Mouse (Mus musculus) forebrain, embryonic 14.5 days (tissue): Measurements from ENCODE around the gene Efna1. TPM values are rescaled to one million over a fixed set of nuclear protein-coding genes. Genes with fewer than 3 reads are reported as not detected.

Source experiments
- ATAC-seq: fragments of 200-750 bp; cut with Nextera tagmentation; 2 replicates; pipeline ENCODE4 v1.8.0; 2017; ENCODE audit warnings: mild to moderate bottlenecking, moderate library complexity
- DNase-seq: peaks from one replicate; pipeline ENCODE4 v3.0.0-alpha.2; 2015; ENCODE audit warnings: low spot score
- H3K27ac ChIP-seq: fragments of 300-500 bp; sonication (generic); 2 replicates; pipeline ENCODE4 v1.5.1; 2014; ENCODE audit warnings: low read depth, mild to moderate bottlenecking, control low read depth, low read length, moderate library complexity
- H3K27me3 ChIP-seq: fragments of 300-500 bp; sonication (generic); replicated peaks from 2 replicates; pipeline ENCODE4 v1.6.1; 2014; ENCODE audit warnings: low read length, control low read depth, mixed read lengths; ENCODE audit not compliant: control insufficient read depth, insufficient read depth
- H3K36me3 ChIP-seq: fragments of 300-500 bp; sonication (generic); 2 replicates; pipeline ENCODE4 v1.6.1; 2014; ENCODE audit warnings: low read length, control low read depth; ENCODE audit not compliant: control insufficient read depth, insufficient read depth
- H3K4me1 ChIP-seq: fragments of 300-500 bp; sonication (generic); 2 replicates; pipeline ENCODE4 v1.6.1; 2014; ENCODE audit warnings: antibody characterized with exemption, low read length, control low read depth; ENCODE audit not compliant: control insufficient read depth, insufficient read depth
- H3K4me2 ChIP-seq: fragments of 300-500 bp; sonication (generic); 2 replicates; pipeline ENCODE4 v1.6.1; 2014; ENCODE audit warnings: mild to moderate bottlenecking, control low read depth, low read length
- H3K4me3 ChIP-seq: fragments of 300-500 bp; sonication (generic); 2 replicates; pipeline ENCODE4 v1.5.1; 2014; ENCODE audit warnings: low read depth, low read length, control low read depth
- H3K9ac ChIP-seq: fragments of 300-500 bp; sonication (generic); 2 replicates; pipeline ENCODE4 v1.6.1; 2014; ENCODE audit warnings: mild to moderate bottlenecking, low read length, control low read depth, moderate library complexity
- H3K9me3 ChIP-seq: fragments of 300-500 bp; sonication (generic); replicated peaks from 2 replicates; pipeline ENCODE4 v1.6.1; 2016; ENCODE audit warnings: low read length, control low read depth, mixed read lengths; ENCODE audit not compliant: control insufficient read depth
- WGBS: fragments of 180-500 bp; shearing (Covaris S2); extraction: QIAGEN DNeasy Blood & Tissue Kit; methylation state at CpG from one replicate; pipeline ENCODE4 v1.1.7; 2014; 5-methylcytosine and 5-hydroxymethylcytosine counted together
- polyA plus RNA-seq: library from polyadenylated mRNA; unstranded; fragments of >200 nt; fragmentation: Nextera tagmentation; extraction: Ambion mirVana; gene quantifications from 2 replicates; pipeline ENCODE4 v1.2.1, GENCODE M21; 2014

Efna1 gene
- polyA plus RNA-seq, 1 experiment from 2014 or later = 10.5 TPM

DNA sequence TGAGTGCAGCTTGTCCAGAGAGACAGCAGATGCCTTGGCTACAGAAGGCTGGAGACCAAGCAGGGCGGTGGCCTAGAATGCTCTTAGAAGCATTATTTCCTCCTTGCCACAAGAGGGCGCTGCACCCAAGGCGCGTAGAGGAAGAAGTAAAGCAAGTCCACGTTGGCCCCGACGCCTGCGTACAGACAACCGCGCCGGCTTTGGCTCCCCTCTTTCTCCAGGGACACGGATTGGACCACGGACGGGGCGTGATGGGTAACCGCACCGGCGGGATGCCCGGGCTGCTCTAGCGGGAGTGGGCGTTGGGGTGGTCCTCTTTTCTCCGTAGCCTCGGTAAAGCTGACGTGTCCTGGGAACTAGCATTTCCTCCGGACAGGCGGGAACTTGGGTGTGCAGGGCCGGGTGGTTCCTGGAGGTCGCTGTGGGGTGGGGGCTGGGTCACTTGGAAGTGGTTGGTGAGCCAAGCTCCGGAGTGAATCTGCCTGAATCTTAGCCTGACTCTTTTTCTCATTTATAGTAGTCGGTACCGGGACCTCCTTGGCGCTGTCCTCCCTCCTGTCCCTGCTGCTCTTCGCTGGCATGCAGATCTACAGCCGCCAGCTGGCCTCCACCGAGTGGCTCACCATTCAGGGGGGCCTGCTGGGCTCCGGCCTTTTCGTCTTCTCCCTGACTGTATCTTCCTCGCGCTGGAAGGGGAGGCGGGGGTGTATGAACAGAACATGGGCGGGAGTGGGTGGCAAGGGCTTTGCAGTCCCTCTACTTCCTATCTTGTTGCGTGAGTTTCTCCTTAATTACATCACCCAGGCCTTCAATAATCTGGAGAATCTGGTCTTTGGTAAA lies 34.5 kb downstream of the Efna1 start, which contains the start of gene Trim46:
Trim46 (minus strand) TSS at position 49 of the 840 bp plus-strand sequence.
- peaks cover 19% of the 10 kb centered on the region for H3K36me3 ChIP-seq
- peak; percentile 96 for DNase-seq
- H3K27me3 ChIP-seq = no peaks in the 10 kb centered on the region
- peak within 1 kb of the TSS; percentile 95 for H3K27ac ChIP-seq
- WGBS = under 1% methylated on average over 42 of the region's 42 CpGs
- H3K4me1 ChIP-seq = peaks cover 12% of the 10 kb centered on the region
- H3K9me3 ChIP-seq = no peaks in the 10 kb centered on the region
- peak within 1 kb of the TSS; percentile 95 for H3K4me2 ChIP-seq
- H3K4me3 ChIP-seq = peak within 1 kb of the TSS; percentile 70
- peak within 1 kb of the TSS; percentile 78 for H3K9ac ChIP-seq
- ATAC-seq = peak; percentile 77

GRCm38 (mm10) chr3:89245688-89246171 lies 35.2 kb downstream of the Efna1 start, which contains the start of gene Krtcap2:
Krtcap2 (plus strand) TSS chr3:89245966.
- peaks cover 12% of the 10 kb centered on the region for H3K4me1 ChIP-seq
- peak; percentile 91 for DNase-seq

DNA sequence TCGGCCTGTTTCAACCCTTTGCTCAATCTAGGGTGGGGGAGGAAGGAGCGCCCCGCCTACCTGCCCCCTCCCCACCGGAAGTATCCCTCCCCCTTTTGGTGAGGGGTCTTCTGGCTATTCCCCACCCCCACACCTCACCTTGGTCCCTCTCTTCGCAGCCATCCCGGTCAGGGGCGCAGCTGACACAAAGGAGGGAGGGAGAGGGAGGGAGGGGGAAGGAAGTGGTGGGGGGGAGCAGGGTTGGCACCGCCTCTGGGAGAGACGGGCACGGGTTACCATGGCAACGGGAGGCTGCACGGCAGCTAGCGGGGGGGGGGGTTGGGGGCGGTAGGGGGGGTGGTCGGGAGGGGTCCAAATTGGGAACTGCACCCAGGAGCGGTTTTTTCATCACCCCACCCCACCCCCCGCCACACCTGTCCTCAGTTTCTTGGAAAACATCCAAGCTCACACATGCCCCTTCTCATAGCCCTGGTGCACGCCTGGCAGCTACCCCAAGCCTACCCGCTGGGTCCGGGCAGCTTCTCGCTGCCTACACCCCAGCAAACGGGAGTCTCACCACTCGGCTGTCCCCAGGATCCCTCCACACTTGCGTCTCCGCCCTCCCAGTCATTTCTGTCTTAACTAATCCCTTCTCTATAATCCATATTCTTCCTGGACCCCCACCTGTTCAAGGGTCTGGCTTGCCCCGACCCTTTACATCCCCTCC lies 35.8 kb downstream of the Efna1 start:
- Histone ChIP-seq H3K36me3 (peaks cover 32% of the 10 kb centered on the region), H3K9me3 (no peaks in the 10 kb centered on the region), H3K27ac (peak overlapping the region; percentile 95), H3K4me1 (peaks cover 12% of the 10 kb centered on the region), H3K4me3 (peak overlapping the region; percentile 70), H3K4me2 (peak overlapping the region; percentile 95), H3K9ac (peak overlapping the region; percentile 67), H3K27me3 (no peaks in the 10 kb centered on the region)
- DNase-seq = peak; percentile 94
- under 1% methylated on average over 14 of the region's 26 CpGs for WGBS
- peak; percentile 71 for ATAC-seq

More at GRCm38 (mm10) chr3:89245688-89246171, 35.2 kb downstream of the Efna1 start, which contains the start of gene Krtcap2:
- H3K9ac ChIP-seq = peak within 1 kb of the TSS; percentile 78
- no peaks in the 10 kb centered on the region for H3K9me3 ChIP-seq
- peak within 1 kb of the TSS; percentile 95 for H3K27ac ChIP-seq
- peak within 1 kb of the TSS; percentile 95 for H3K4me2 ChIP-seq
- no peaks in the 10 kb centered on the region for H3K27me3 ChIP-seq
- ATAC-seq = peak; percentile 62
- 4% methylated on average over 20 of the region's 20 CpGs for WGBS
- H3K4me3 ChIP-seq = peak within 1 kb of the TSS; percentile 70
- peaks cover 26% of the 10 kb centered on the region for H3K36me3 ChIP-seq

GRCm38 (mm10) chr3:89244158-89244981 lies 36.6 kb downstream of the Efna1 start:
- Histone ChIP-seq H3K4me1 (peaks cover 12% of the 10 kb centered on the region), H3K9ac (peak overlapping the region; percentile 67)
- peak; percentile 38 for ATAC-seq

DNA sequence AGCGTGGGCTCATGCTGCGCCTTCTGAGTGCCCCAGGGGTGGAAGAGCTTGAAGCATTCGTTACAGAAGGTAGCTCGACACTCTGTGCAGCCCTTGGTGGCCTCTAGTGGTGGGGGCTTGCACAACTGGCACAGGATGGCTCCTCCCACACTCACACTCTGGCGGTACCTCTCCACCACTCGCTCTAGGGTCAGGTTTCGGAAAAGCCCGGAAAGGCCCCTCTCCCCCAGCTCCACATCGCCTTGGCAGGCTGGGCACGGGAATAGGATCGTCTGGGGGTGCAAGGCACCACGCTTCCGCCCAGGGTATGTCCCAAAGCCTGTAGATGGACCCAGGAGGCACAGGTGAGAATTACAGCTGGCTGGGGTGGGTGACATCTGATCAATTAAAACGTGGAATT lies 37.3 kb downstream of the Efna1 start:
- H3K36me3 ChIP-seq = peaks cover 42% of the 10 kb centered on the region
- H3K4me3 ChIP-seq = peak overlapping the region; percentile 70
- ATAC-seq (no peak), DNase-seq (no peak)
- peak overlapping the region; percentile 95 for H3K4me2 ChIP-seq
- H3K4me1 ChIP-seq = peaks cover 12% of the 10 kb centered on the region
- H3K9me3 ChIP-seq = no peaks in the 10 kb centered on the region
- peak overlapping the region; percentile 36; the same call in 1 of the 2 replicates for H3K27ac ChIP-seq
- WGBS = 14% methylated on average over 14 of the region's 14 CpGs
- H3K9ac ChIP-seq = peak overlapping the region; percentile 67
- no peaks in the 10 kb centered on the region for H3K27me3 ChIP-seq

More at GRCm38 (mm10) chr3:89244158-89244981, 36.6 kb downstream of the Efna1 start:
- peaks cover 35% of the 10 kb centered on the region for H3K36me3 ChIP-seq
- WGBS = 11% methylated on average over 25 of the region's 25 CpGs
- DNase-seq = peak; percentile 47
- H3K9me3 ChIP-seq = no peaks in the 10 kb centered on the region
- H3K4me3 ChIP-seq = peak overlapping the region; percentile 70
- H3K27ac ChIP-seq = peak overlapping the region; percentile 95
- H3K27me3 ChIP-seq = no peaks in the 10 kb centered on the region
- peak overlapping the region; percentile 95 for H3K4me2 ChIP-seq

- Histone ChIP-seq H3K27ac (no peak overlapping the region), H3K4me2 (no peak overlapping the region), H3K9ac (no peak overlapping the region), H3K4me3 (no peak overlapping the region), H3K4me1 (peaks cover 12% of the 10 kb centered on the region), H3K9me3 (no peaks in the 10 kb centered on the region), H3K36me3 (peaks cover 54% of the 10 kb centered on the region), H3K27me3 (no peaks in the 10 kb centered on the region)
- DNase-seq = no peak
- 70% methylated on average over 9 of the region's 9 CpGs for WGBS
- no peak for ATAC-seq
These were observed 38.5 kb downstream of the Efna1 start for GRCm38 (mm10) chr3:89242331-89242895.

- Histone ChIP-seq H3K27me3 (no peaks in the 10 kb centered on the region), H3K9me3 (no peaks in the 10 kb centered on the region), H3K9ac (no peak overlapping the region), H3K4me3 (no peak overlapping the region), H3K4me1 (peaks cover 5% of the 10 kb centered on the region), H3K27ac (no peak overlapping the region), H3K36me3 (peaks cover 94% of the 10 kb centered on the region), H3K4me2 (no peak overlapping the region)
- ATAC-seq = no peak
- WGBS = 83% methylated on average over 12 of the region's 12 CpGs
- no peak for DNase-seq
These were observed 42.4 kb downstream of the Efna1 start for GRCm38 (mm10) chr3:89238494-89238893.

- no peak overlapping the region for H3K9ac ChIP-seq
- H3K9me3 ChIP-seq = no peaks in the 10 kb centered on the region
- ATAC-seq (no peak), DNase-seq (no peak)
- no peaks in the 10 kb centered on the region for H3K27me3 ChIP-seq
- H3K4me2 ChIP-seq = no peak overlapping the region
- WGBS = 92% methylated on average over 21 of the region's 21 CpGs
- no peak overlapping the region for H3K4me3 ChIP-seq
- peaks cover 99% of the 10 kb centered on the region for H3K36me3 ChIP-seq
- no peak overlapping the region for H3K27ac ChIP-seq
- no peaks in the 10 kb centered on the region for H3K4me1 ChIP-seq
These were observed 43.3 kb downstream of the Efna1 start for GRCm38 (mm10) chr3:89237682-89238081.
